Mouse (Mus musculus) c-Kit-positive CD71-positive TER-119-positive erythroid progenitor cells, embryonic 14.5 days (primary cell): ENCODE data around the gene Hoxa3.
A peak's percentile ranks its signal among the peaks of the same experiment; 100 is the strongest.

Source experiments
- DNase-seq: peaks from one replicate; pipeline ENCODE4 v3.0.0-alpha.2; 2013; ENCODE audit warnings: low spot score

The Hoxa3 gene

GRCm38 (mm10) chr6:52246916-52247315 is 33.8 kb upstream of the Hoxa3 start:
- DNase-seq, result no peak

GRCm38 (mm10) chr6:52246403-52246803 is 33.3 kb upstream of the Hoxa3 start:
- no peak for DNase-seq

- DNase-seq, result no peak
These were observed 32.6 kb upstream of the Hoxa3 start, which contains the start of gene Hoxa11 for GRCm38 (mm10) chr6:52245757-52246142. Hoxa11 (minus strand) TSS chr6:52245810.

- DNase-seq, result no peak
These were observed 32.1 kb upstream of the Hoxa3 start for GRCm38 (mm10) chr6:52245040-52245756.

GRCm38 (mm10) chr6:52244471-52245039 is 31.4 kb upstream of the Hoxa3 start:
- no peak for DNase-seq

GRCm38 (mm10) chr6:52243681-52244121 is 30.6 kb upstream of the Hoxa3 start:
- no peak for DNase-seq

- DNase-seq, result no peak
These were observed 29.7 kb upstream of the Hoxa3 start for GRCm38 (mm10) chr6:52242801-52243332.

- DNase-seq, result no peak
These were observed 28.0 kb upstream of the Hoxa3 start for GRCm38 (mm10) chr6:52241001-52241621.

- DNase-seq, result peak; percentile 25
These were observed 27.4 kb upstream of the Hoxa3 start, which contains the start of gene Hoxa10 for GRCm38 (mm10) chr6:52240389-52241000. Hoxa10 (minus strand) TSS chr6:52240854.

- DNase-seq, result no peak
These were observed 26.7 kb upstream of the Hoxa3 start for GRCm38 (mm10) chr6:52239625-52240388.

GRCm38 (mm10) chr6:52238976-52239375 is 25.8 kb upstream of the Hoxa3 start:
- no peak for DNase-seq

- no peak for DNase-seq
These were observed 25.0 kb upstream of the Hoxa3 start for GRCm38 (mm10) chr6:52238155-52238545.

- no peak for DNase-seq
These were observed 24.4 kb upstream of the Hoxa3 start for GRCm38 (mm10) chr6:52237346-52238154.

- DNase-seq, result no peak
These were observed 23.7 kb upstream of the Hoxa3 start for GRCm38 (mm10) chr6:52236806-52237205.

GRCm38 (mm10) chr6:52235866-52236265 is 22.7 kb upstream of the Hoxa3 start:
- no peak for DNase-seq

GRCm38 (mm10) chr6:52235267-52235666 is 22.1 kb upstream of the Hoxa3 start:
- DNase-seq, result no peak

- DNase-seq, result no peak
These were observed 21.4 kb upstream of the Hoxa3 start for GRCm38 (mm10) chr6:52234428-52235140.

- no peak for DNase-seq
These were observed 20.7 kb upstream of the Hoxa3 start for GRCm38 (mm10) chr6:52233546-52234427.

GRCm38 (mm10) chr6:52232984-52233545 is 19.9 kb upstream of the Hoxa3 start:
- DNase-seq, result no peak
